Mouse (Mus musculus) splenic B cell, adult 2 months (primary cell): ENCODE measurements around the gene Msx1.
"Not testable (repeated sequence)": the region's sequence is repeated elsewhere in the genome, so short reads cannot be mapped to it uniquely, and the experiment has no call there.

Source experiments
- DNase-seq: peaks from one replicate; pipeline ENCODE4 v3.0.0-alpha.2; 2011; ENCODE audit warnings: low read depth, low spot score
- H3K27me3 ChIP-seq: 2 replicates; pipeline ENCODE4 v1.6.1; 2012; ENCODE audit warnings: mild to moderate bottlenecking, low read length, moderate library complexity, mixed read lengths; ENCODE audit not compliant: control insufficient read depth, poor library complexity, insufficient read depth, severe bottlenecking
- H3K36me3 ChIP-seq: 2 replicates; pipeline ENCODE4 v1.6.1; 2012; ENCODE audit warnings: mild to moderate bottlenecking, low read length, moderate library complexity, mixed read lengths; ENCODE audit not compliant: control insufficient read depth, poor library complexity, insufficient read depth, severe bottlenecking

The Msx1 gene

GRCm38 (mm10) chr5:37830436-37830835, 6.1 kb upstream of the Msx1 start:
- not testable (repeated sequence) for H3K36me3 ChIP-seq, H3K27me3 ChIP-seq, DNase-seq

GRCm38 (mm10) chr5:37829926-37830325, 5.5 kb upstream of the Msx1 start:
- H3K36me3 ChIP-seq: no peaks in the 10 kb centered on the region
- H3K27me3 ChIP-seq: no peaks in the 10 kb centered on the region; the same call in 1 of the 2 replicates
- no peak for DNase-seq

GRCm38 (mm10) chr5:37829296-37829670, 4.9 kb upstream of the Msx1 start:
- no peaks in the 10 kb centered on the region; the same call in 1 of the 2 replicates for H3K27me3 ChIP-seq
- DNase-seq: no peak
- H3K36me3 ChIP-seq: no peaks in the 10 kb centered on the region

GRCm38 (mm10) chr5:37828591-37829295, 4.4 kb upstream of the Msx1 start:
- no peaks in the 10 kb centered on the region for H3K36me3 ChIP-seq
- DNase-seq: no peak
- no peaks in the 10 kb centered on the region; the same call in 1 of the 2 replicates for H3K27me3 ChIP-seq

- Histone ChIP-seq H3K27me3 (peaks cover 3% of the 10 kb centered on the region; the same call in 1 of the 2 replicates), H3K36me3 (no peaks in the 10 kb centered on the region)
- DNase-seq: no peak
These were observed 3.6 kb upstream of the Msx1 start for GRCm38 (mm10) chr5:37828001-37828400.

- DNase-seq: no peak
These were observed 3.2 kb upstream of the Msx1 start for GRCm38 (mm10) chr5:37827626-37827950.

GRCm38 (mm10) chr5:37826706-37827625, 2.6 kb upstream of the Msx1 start:
- Histone ChIP-seq H3K36me3 (no peaks in the 10 kb centered on the region), H3K27me3 (peaks cover 3% of the 10 kb centered on the region; the same call in 1 of the 2 replicates)
- no peak for DNase-seq

More at GRCm38 (mm10) chr5:37827626-37827950, 3.2 kb upstream of the Msx1 start:
- no peaks in the 10 kb centered on the region for H3K36me3 ChIP-seq
- H3K27me3 ChIP-seq: peaks cover 3% of the 10 kb centered on the region; the same call in 1 of the 2 replicates

- DNase-seq: no peak
- Histone ChIP-seq H3K27me3 (0 out of 2 replicates have a peak, but pooled peaks cover 3% of the 10 kb centered on the region), H3K36me3 (no peaks in the 10 kb centered on the region)
These were observed 1.4 kb upstream of the Msx1 start for GRCm38 (mm10) chr5:37825611-37826445.

GRCm38 (mm10) chr5:37825111-37825600, 773 bp upstream of the Msx1 start:
- DNase-seq: no peak
- H3K27me3 ChIP-seq: 0 out of 2 replicates have a peak, but pooled peaks cover 3% of the 10 kb centered on the region
- no peaks in the 10 kb centered on the region for H3K36me3 ChIP-seq

GRCm38 (mm10) chr5:37823721-37824460, 492 bp downstream of the Msx1 start:
- Histone ChIP-seq H3K27me3 (0 out of 2 replicates have a peak, but pooled peaks cover 3% of the 10 kb centered on the region), H3K36me3 (no peaks in the 10 kb centered on the region)
- DNase-seq: no peak

- H3K27me3 ChIP-seq: 0 out of 2 replicates have a peak, but pooled peaks cover 3% of the 10 kb centered on the region
- H3K36me3 ChIP-seq: no peaks in the 10 kb centered on the region
- no peak for DNase-seq
These were observed 1.3 kb downstream of the Msx1 start for GRCm38 (mm10) chr5:37822791-37823720.

GRCm38 (mm10) chr5:37822116-37822707, 2.2 kb downstream of the Msx1 start:
- 0 out of 2 replicates have a peak, but pooled peaks cover 3% of the 10 kb centered on the region for H3K27me3 ChIP-seq
- DNase-seq: no peak
- no peaks in the 10 kb centered on the region for H3K36me3 ChIP-seq
